Mouse (Mus musculus): ENCODE data around the gene Fdxacb1. TPM values are rescaled to one million over a fixed set of nuclear protein-coding genes. Genes with fewer than 3 reads are reported as not detected.

The Fdxacb1 gene
- polyA plus RNA-seq, 1 experiment from 2014 or later: 12.5 TPM

- H3K36me3 ChIP-seq (ENCODE audit: control insufficient read depth, insufficient read depth, low read length): peaks cover 86% of the 10 kb centered on the region
- ATAC-seq (ENCODE audit: low FRiP score, low TSS enrichment): no peak
- 86% methylated on average over 6 of the region's 6 CpGs for WGBS
Observed at GRCm38 (mm10) chr9:50808471-50808870, 40.4 kb downstream of the Fdxacb1 start.

GRCm38 (mm10) chr9:50809146-50809545 is 41.1 kb downstream of the Fdxacb1 start:
- Histone ChIP-seq H3K27ac (replicated peaks; ENCODE audit: low read depth, low read length) (no peak overlapping the region), H3K36me3 (ENCODE audit: control insufficient read depth, insufficient read depth, low read length) (peaks cover 86% of the 10 kb centered on the region), H3K4me2 (ENCODE audit: low read length) (no peak overlapping the region), H3K9ac (replicated peaks; ENCODE audit: low read length) (no peak overlapping the region), H3K27me3 (ENCODE audit: control insufficient read depth, insufficient read depth, low read length) (no peaks in the 10 kb centered on the region), H3K4me3 (replicated peaks; ENCODE audit: low read depth, low read length) (no peak overlapping the region), H3K4me1 (ENCODE audit: control insufficient read depth, insufficient read depth, low read length) (no peaks in the 10 kb centered on the region), H3K9me3 (ENCODE audit: control insufficient read depth, low read length) (no peaks in the 10 kb centered on the region)
- 94% methylated on average over 13 of the region's 13 CpGs for WGBS
- no peak for ATAC-seq (ENCODE audit: low FRiP score, low TSS enrichment)
- no peak for DNase-seq

More at GRCm38 (mm10) chr9:50808471-50808870, 40.4 kb downstream of the Fdxacb1 start:
- Histone ChIP-seq H3K9ac (replicated peaks; ENCODE audit: low read length) (no peak overlapping the region), H3K9me3 (ENCODE audit: control insufficient read depth, low read length) (no peaks in the 10 kb centered on the region), H3K27ac (replicated peaks; ENCODE audit: low read depth, low read length) (no peak overlapping the region), H3K27me3 (ENCODE audit: control insufficient read depth, insufficient read depth, low read length) (no peaks in the 10 kb centered on the region), H3K4me1 (ENCODE audit: control insufficient read depth, insufficient read depth, low read length) (no peaks in the 10 kb centered on the region), H3K4me3 (replicated peaks; ENCODE audit: low read depth, low read length) (no peak overlapping the region), H3K4me2 (ENCODE audit: low read length) (no peak overlapping the region)
- no peak for DNase-seq

- H3K36me3 ChIP-seq (ENCODE audit: control insufficient read depth, insufficient read depth, low read length): peaks cover 72% of the 10 kb centered on the region
Observed at GRCm38 (mm10) chr9:50811187-50811586, 43.2 kb downstream of the Fdxacb1 start.

DNA sequence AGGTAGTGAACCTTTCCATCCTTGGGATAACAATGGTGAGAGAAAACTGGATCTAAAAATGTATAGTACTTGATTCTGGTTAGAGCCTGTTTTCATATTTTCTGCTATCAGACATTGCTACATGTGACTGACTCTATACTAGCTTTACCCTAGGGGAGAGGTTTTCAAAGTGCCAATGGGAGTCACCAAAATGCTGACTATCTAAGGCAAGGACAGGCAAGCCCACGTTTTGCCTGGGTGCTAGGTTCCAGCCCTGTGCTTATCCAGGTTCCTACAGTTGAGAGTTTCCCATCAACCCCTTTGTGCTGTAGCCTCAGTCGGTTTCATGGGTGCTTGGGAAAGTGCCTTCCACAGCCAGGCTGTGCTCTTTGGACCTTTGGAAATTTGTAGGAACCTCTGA is 43.7 kb downstream of the Fdxacb1 start:
- 83% methylated on average over 2 of the region's 2 CpGs for WGBS
- Histone ChIP-seq H3K36me3 (ENCODE audit: control insufficient read depth, insufficient read depth, low read length) (peaks cover 71% of the 10 kb centered on the region), H3K27ac (replicated peaks; ENCODE audit: low read depth, low read length) (no peak overlapping the region)

More at GRCm38 (mm10) chr9:50811187-50811586, 43.2 kb downstream of the Fdxacb1 start:
- H3K9me3 ChIP-seq (ENCODE audit: control insufficient read depth, low read length): no peaks in the 10 kb centered on the region
- no peaks in the 10 kb centered on the region for H3K27me3 ChIP-seq (ENCODE audit: control insufficient read depth, insufficient read depth, low read length)
- no peaks in the 10 kb centered on the region for H3K4me1 ChIP-seq (ENCODE audit: control insufficient read depth, insufficient read depth, low read length)
- ATAC-seq (ENCODE audit: low FRiP score, low TSS enrichment) (no peak), DNase-seq (no peak)
- WGBS: 96% methylated on average over 7 of the region's 7 CpGs
- H3K9ac ChIP-seq (replicated peaks; ENCODE audit: low read length): no peak overlapping the region
- H3K27ac ChIP-seq (replicated peaks; ENCODE audit: low read depth, low read length): no peak overlapping the region
- H3K4me2 ChIP-seq (ENCODE audit: low read length): no peak overlapping the region
- no peak overlapping the region for H3K4me3 ChIP-seq (replicated peaks; ENCODE audit: low read depth, low read length)

GRCm38 (mm10) chr9:50813796-50814195 is 45.8 kb downstream of the Fdxacb1 start:
- Histone ChIP-seq H3K4me2 (ENCODE audit: low read length) (no peak overlapping the region), H3K27me3 (ENCODE audit: control insufficient read depth, insufficient read depth, low read length) (no peaks in the 10 kb centered on the region), H3K27ac (replicated peaks; ENCODE audit: low read depth, low read length) (no peak overlapping the region), H3K9me3 (ENCODE audit: control insufficient read depth, low read length) (no peaks in the 10 kb centered on the region), H3K9ac (replicated peaks; ENCODE audit: low read length) (no peak overlapping the region), H3K36me3 (ENCODE audit: control insufficient read depth, insufficient read depth, low read length) (peaks cover 64% of the 10 kb centered on the region), H3K4me3 (replicated peaks; ENCODE audit: low read depth, low read length) (no peak overlapping the region), H3K4me1 (ENCODE audit: control insufficient read depth, insufficient read depth, low read length) (no peaks in the 10 kb centered on the region)
- 93% methylated on average over 5 of the region's 5 CpGs for WGBS
- DNase-seq (no peak), ATAC-seq (ENCODE audit: low FRiP score, low TSS enrichment) (no peak)

More for the DNA sequence above, 43.7 kb downstream of the Fdxacb1 start:
- H3K9me3 ChIP-seq (ENCODE audit: control insufficient read depth, low read length): no peaks in the 10 kb centered on the region
- H3K4me1 ChIP-seq (ENCODE audit: control insufficient read depth, insufficient read depth, low read length): no peaks in the 10 kb centered on the region
- no peak overlapping the region for H3K4me2 ChIP-seq (ENCODE audit: low read length)
- H3K4me3 ChIP-seq (replicated peaks; ENCODE audit: low read depth, low read length): no peak overlapping the region
- ATAC-seq (ENCODE audit: low FRiP score, low TSS enrichment) (no peak), DNase-seq (no peak)
- no peaks in the 10 kb centered on the region for H3K27me3 ChIP-seq (ENCODE audit: control insufficient read depth, insufficient read depth, low read length)
- H3K9ac ChIP-seq (replicated peaks; ENCODE audit: low read length): no peak overlapping the region

GRCm38 (mm10) chr9:50815666-50816065 is 47.6 kb downstream of the Fdxacb1 start:
- Histone ChIP-seq H3K9ac (replicated peaks; ENCODE audit: low read length) (no peak overlapping the region), H3K4me1 (ENCODE audit: control insufficient read depth, insufficient read depth, low read length) (no peaks in the 10 kb centered on the region), H3K27ac (replicated peaks; ENCODE audit: low read depth, low read length) (no peak overlapping the region), H3K9me3 (ENCODE audit: control insufficient read depth, low read length) (no peaks in the 10 kb centered on the region), H3K27me3 (ENCODE audit: control insufficient read depth, insufficient read depth, low read length) (no peaks in the 10 kb centered on the region), H3K36me3 (ENCODE audit: control insufficient read depth, insufficient read depth, low read length) (peaks cover 55% of the 10 kb centered on the region), H3K4me3 (replicated peaks; ENCODE audit: low read depth, low read length) (no peak overlapping the region), H3K4me2 (ENCODE audit: low read length) (no peak overlapping the region)
- ATAC-seq (ENCODE audit: low FRiP score, low TSS enrichment) (no peak), DNase-seq (no peak)
- over 99% methylated on average over 4 of the region's 4 CpGs for WGBS

- Histone ChIP-seq H3K27me3 (ENCODE audit: control insufficient read depth, insufficient read depth, low read length) (no peaks in the 10 kb centered on the region), H3K4me1 (ENCODE audit: control insufficient read depth, insufficient read depth, low read length) (no peaks in the 10 kb centered on the region)
Observed at GRCm38 (mm10) chr9:50816512-50816911, 48.5 kb downstream of the Fdxacb1 start.

DNA sequence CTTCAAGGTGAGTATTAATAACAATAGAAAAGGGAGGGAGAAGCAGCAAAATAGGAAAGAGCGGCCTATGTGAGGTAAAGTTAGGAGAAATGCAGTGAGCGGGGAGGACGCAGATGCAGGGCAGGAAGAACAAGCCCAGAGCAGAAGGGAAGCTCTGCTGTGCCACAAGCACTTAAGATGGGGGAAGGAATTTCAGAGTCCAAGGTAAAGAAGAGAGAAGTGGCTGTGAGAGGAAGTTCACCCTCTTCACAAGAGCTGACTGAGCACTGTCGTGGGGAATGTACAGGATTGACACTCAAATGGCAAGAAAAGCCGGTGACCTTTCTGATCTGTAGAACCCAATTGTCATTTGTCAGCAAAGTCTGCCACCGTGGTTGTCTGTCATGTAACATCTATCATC is 50.0 kb downstream of the Fdxacb1 start:
- H3K36me3 ChIP-seq (ENCODE audit: control insufficient read depth, insufficient read depth, low read length): peaks cover 50% of the 10 kb centered on the region
- DNase-seq (no peak), ATAC-seq (ENCODE audit: low FRiP score, low TSS enrichment) (no peak)
- no peak overlapping the region for H3K9ac ChIP-seq (replicated peaks; ENCODE audit: low read length)
- no peak overlapping the region for H3K4me3 ChIP-seq (replicated peaks; ENCODE audit: low read depth, low read length)
- no peaks in the 10 kb centered on the region for H3K27me3 ChIP-seq (ENCODE audit: control insufficient read depth, insufficient read depth, low read length)
- no peak overlapping the region for H3K4me2 ChIP-seq (ENCODE audit: low read length)
- no peaks in the 10 kb centered on the region for H3K9me3 ChIP-seq (ENCODE audit: control insufficient read depth, low read length)
- no peak overlapping the region for H3K27ac ChIP-seq (replicated peaks; ENCODE audit: low read depth, low read length)
- 91% methylated on average over 6 of the region's 6 CpGs for WGBS
- no peaks in the 10 kb centered on the region for H3K4me1 ChIP-seq (ENCODE audit: control insufficient read depth, insufficient read depth, low read length)

More at GRCm38 (mm10) chr9:50816512-50816911, 48.5 kb downstream of the Fdxacb1 start:
- DNase-seq: no peak
- ATAC-seq (ENCODE audit: low FRiP score, low TSS enrichment): no peak
- Histone ChIP-seq H3K36me3 (ENCODE audit: control insufficient read depth, insufficient read depth, low read length) (peaks cover 51% of the 10 kb centered on the region), H3K4me3 (replicated peaks; ENCODE audit: low read depth, low read length) (no peak overlapping the region), H3K4me2 (ENCODE audit: low read length) (no peak overlapping the region), H3K9me3 (ENCODE audit: control insufficient read depth, low read length) (no peaks in the 10 kb centered on the region), H3K27ac (replicated peaks; ENCODE audit: low read depth, low read length) (no peak overlapping the region), H3K9ac (replicated peaks; ENCODE audit: low read length) (no peak overlapping the region)
- 98% methylated on average over 1 of the region's 1 CpGs for WGBS

DNA sequence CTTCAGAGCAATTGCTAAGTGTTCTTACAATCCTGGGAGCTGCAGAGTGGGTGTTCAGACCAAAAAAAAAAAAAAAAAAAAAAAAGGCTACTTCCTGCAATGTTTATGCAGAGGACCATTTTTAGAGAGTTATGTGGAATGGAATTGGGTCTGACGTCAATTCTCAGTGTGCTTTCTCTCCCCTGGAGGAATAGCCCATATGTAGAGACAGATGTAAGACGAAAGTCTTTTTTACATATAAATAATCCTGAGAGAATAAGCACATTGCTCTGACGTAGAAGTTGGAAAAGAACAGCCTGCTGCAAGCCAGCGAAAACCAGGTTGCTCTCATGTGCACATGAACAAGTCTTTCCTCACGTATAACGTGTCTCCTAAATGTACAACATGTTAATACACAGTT is 51.7 kb downstream of the Fdxacb1 start:
- 92% methylated on average over 6 of the region's 6 CpGs for WGBS
- Histone ChIP-seq H3K9ac (replicated peaks; ENCODE audit: low read length) (no peak overlapping the region), H3K4me1 (ENCODE audit: control insufficient read depth, insufficient read depth, low read length) (no peaks in the 10 kb centered on the region), H3K27ac (replicated peaks; ENCODE audit: low read depth, low read length) (no peak overlapping the region), H3K9me3 (ENCODE audit: control insufficient read depth, low read length) (no peaks in the 10 kb centered on the region), H3K4me2 (ENCODE audit: low read length) (no peak overlapping the region), H3K4me3 (replicated peaks; ENCODE audit: low read depth, low read length) (no peak overlapping the region), H3K27me3 (ENCODE audit: control insufficient read depth, insufficient read depth, low read length) (no peaks in the 10 kb centered on the region), H3K36me3 (ENCODE audit: control insufficient read depth, insufficient read depth, low read length) (peaks cover 51% of the 10 kb centered on the region)
- ATAC-seq (ENCODE audit: low FRiP score, low TSS enrichment) (no peak), DNase-seq (no peak)
